Mouse (Mus musculus): ENCODE measurements at regions not wholly inside any gene's neighbourhood (a gene's known extent, or its start where the extent isn't known, plus 50 kb on each side); places are given as distances from the start of the nearest gene placed in this dataset.

- DNase-seq = no peak
Observed at GRCm38 (mm10) chr10:67658005-67658545, 109.3 kb upstream of the Ado start.

DNA sequence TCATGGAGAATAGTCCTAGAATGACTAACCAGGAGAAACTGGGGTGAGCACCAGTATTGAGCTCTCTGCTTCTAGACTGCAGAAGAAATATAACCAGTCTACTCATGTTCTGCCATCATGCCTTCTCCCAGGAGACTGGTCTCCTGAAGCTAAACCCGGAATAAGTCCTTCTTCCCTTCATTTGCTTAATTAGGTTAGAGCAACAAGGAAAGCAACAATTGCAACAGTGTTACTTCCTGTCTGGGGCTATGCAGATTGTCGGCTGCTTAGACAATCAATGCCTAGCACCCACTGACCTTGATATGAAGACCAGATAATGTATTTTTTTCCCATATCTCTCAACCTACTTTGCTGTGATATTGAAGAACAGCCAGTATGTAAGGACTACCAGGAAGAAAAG is 108.5 kb upstream of the Ado start:
- DNase-seq = no peak

DNA sequence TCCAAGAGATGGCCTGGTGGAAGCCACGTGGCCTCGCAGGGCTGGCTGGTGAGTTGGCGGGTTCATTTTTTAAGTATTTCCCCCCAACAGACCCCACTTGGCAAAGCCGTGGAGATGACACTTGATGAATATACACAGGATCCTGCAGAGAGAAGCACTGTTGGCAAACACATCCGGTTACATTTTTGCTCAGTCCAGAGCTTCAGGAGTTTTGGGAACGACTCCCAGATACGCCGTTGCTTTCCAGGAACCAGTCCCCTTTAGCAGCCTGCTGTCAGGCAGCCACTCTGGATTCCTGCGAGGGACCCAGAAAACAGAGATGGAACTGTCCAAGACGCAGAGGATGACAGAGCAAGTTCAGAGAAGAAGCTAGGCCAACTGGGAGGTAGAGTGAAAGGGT is 105.8 kb upstream of the Ado start:
- DNase-seq = no peak

DNA sequence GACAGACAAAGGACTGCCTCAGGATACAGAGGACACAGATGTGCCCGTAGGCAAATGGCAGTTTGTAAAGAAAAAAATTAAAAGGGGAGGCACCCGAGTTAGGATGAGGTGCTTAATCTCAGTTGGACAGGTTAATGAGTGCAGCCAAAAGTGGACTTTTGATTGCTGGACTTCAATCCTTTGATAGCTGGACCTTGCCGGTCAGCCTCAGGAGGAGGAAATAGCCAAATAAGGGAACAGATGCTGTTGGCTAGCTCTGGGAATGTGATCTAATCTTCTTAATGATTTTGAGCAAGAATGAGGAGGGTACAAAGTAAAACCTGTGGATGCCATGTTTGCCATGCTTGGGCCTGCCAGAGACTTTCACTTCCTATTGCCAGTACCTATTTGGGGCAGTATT is 103.5 kb upstream of the Ado start:
- DNase-seq = no peak

DNA sequence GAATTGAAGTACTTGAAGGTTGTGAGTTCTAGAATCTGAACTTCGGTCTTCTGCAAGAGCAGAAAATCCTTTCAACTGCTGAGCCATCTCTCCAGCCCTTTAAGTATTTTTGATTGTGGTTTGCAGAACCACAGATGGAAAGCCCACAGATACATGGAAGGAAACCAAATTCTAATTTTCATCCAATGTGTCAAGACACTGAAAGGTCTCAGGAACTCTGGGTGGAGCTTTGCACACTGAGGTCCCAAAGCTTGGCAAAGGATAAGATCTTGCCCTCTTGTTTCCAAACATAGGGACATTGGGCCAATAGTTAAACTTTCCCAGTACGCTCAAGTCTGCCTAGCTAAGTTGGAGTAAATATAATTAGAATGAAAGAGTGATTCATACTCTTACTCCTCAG is 102.6 kb upstream of the Ado start:
- DNase-seq = no peak

DNA sequence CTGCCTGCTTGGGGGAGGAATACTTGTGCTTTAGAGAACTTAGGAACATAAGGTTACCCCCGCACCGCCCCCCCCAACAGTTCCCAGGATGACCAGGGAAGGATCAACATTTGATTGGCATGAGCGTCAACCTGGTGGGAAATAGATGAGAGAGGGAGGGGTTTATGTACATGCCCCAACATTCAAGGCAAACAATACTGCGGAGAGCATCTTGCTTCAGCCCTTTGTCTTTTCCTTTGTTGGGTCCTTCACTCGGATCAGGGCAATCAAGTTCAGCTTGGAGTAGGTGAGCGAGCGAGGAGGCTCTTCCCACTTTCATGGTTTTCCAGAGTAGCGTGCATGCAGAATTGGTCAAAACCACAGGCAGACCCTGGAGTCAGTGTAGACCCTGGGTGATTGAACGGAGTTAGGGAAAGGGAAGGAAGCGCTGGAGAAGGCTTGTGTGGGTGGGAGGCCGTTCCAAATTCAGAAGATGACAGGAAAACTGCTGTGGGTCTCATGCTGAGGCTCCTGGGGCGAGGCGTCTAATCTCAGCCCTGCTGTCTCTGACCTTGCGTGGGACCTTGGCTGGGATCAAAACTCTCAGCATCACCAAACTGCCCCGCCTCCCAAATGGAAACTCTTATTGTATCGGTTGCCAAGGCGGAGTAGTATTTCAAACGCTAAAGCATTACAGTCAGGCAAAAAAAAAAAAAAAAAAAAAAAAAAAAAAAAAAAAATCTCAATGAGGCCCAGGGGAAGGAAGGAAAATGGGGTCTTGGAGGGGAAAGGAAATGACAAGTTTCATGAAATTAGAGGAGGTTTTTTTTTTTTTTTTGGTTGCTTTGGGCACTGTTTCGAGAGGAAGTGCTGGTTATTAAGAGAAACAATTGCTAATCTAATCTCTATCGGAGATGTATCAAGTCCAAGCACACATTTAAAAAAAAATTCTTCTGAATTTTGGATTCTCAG is 99.3 kb upstream of the Ado start:
- DNase-seq = peak; percentile 56

DNA sequence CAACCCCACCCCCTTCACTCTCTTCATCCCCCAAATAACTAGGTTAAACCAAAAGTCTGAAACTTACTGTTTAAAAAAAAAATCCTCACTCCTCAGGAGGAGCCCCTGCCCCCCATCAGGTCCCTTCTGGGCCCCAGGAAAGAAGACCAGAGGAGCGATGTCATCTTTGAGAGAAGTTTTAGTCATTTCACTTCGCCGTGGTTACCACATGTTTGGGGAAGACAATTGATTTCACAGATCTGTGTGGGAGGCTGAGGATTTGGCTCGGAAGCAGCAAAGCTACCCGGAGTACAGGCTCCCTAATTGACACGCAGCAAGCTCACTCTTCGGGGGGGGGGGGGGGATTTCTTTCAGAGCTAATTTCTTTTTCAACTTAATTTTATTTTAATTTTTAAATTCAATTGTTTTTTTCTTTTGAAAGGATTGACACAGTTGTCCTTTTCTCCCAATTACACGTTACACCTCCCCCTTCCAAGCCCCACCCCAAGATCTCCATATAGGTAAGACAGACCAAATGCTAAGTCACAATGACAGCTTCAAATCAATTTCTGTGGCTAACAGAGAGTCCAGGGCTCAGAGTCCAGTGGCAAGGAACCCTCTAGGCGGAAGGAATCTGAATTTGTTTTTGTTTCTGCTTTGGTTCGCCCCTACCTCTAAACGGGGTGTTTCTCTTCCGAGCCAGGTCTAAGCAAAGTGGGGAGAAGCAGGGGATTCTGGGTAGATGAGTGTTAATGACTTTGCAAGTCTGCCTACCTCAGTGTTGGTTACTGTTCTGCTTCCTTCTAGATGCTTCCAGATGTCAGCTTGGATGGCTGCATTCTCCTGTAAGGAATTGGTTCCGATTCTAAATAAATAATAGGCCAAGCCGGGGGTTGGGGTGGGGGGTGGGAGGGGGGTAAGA is 98.2 kb upstream of the Ado start:
- peak; percentile 43 for DNase-seq

- no peak for DNase-seq
Observed at GRCm38 (mm10) chr10:67645821-67646220, 97.1 kb upstream of the Ado start.

GRCm38 (mm10) chr10:67644280-67644679 is 95.5 kb upstream of the Ado start:
- DNase-seq = peak; percentile 29

- DNase-seq = no peak
Observed at GRCm38 (mm10) chr10:67643685-67644084, 94.9 kb upstream of the Ado start.

- DNase-seq = peak; percentile 29
Observed at GRCm38 (mm10) chr10:67637339-67637738, 88.6 kb upstream of the Ado start.

DNA sequence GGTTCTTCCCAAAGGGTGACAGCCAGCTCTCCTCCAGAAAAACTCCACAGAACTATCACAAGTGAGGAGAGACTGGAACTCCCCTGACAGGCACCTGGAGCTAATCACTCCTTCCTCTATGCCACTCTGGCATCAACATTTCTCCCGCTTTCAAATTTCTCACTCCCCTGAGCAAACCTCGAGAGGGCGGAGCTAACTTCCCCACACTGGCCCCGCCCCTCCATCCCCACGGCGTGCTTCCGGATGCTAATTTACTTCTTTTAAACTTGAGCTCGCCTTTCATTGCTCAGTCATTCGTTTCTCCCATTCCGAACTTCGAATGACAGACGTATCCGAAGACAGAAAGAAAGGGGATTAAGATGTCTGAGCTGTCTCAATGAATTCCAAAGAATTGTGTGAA is 87.8 kb upstream of the Ado start:
- peak; percentile 74 for DNase-seq

- DNase-seq = no peak
Observed at GRCm38 (mm10) chr10:67634795-67635194, 86.0 kb upstream of the Ado start.

- no peak for DNase-seq
Observed at GRCm38 (mm10) chr10:67633063-67633462, 84.3 kb upstream of the Ado start.

DNA sequence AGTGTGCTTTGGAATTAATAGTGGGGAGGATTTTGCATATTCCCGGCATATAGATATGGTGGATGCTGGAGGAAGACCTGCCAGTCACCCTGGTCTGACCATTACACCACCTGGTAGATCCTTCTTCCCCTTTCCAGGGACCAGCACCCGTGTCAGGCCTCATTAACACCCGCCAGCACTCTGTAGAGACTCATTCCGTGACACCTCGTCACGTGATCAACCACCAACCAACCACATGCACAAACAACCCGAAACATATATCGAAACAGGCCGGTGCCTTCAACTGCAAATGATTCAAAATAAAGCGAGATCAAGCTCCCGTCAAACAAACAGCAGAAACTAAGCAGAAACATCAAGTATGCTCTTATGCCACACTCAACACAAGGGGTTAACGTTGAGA is 74.6 kb upstream of the Ado start:
- no peak for DNase-seq

DNA sequence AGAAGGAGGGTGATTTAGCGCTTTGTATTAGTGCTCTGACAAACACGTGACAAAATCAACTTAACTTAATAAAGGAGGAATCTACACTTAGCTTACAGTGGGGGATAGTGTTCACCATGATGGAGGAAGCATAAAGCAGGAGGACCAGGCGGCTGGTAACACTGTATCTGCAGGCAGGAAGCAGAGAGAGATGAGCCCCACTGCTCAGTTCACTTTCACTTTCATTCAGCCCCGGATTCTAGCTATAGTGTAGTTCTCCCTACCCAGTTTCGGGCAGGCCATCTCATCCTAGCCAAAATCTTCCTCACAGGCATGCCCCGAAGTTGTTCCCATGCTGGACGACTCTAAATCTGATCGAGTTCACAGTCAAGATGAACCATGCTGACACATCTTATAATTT is 71.3 kb upstream of the Ado start:
- no peak for DNase-seq

DNA sequence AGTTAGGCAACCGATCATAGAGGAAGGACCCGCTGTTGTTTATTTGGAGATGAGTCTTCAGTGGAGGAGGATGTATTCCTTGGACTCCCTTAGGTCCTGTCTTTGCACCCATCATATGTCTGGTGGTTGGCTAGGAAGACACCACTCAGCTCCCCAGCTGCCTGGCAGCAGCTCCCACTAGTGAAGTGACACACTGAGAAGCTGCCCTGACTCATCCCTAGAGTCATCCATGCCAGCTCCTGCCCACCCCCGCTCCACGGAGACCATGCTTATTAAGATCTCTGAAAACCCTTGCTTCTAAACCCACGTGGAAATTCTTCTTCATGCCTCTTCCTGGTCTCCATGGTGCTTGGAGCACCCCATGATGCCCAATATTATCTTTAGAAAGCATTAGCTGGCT is 69.4 kb upstream of the Ado start:
- DNase-seq = no peak

- no peak for DNase-seq
Observed at GRCm38 (mm10) chr10:67615016-67615415, 66.3 kb upstream of the Ado start.

GRCm38 (mm10) chr10:67610689-67611088 is 61.9 kb upstream of the Ado start:
- DNase-seq = no peak

DNA sequence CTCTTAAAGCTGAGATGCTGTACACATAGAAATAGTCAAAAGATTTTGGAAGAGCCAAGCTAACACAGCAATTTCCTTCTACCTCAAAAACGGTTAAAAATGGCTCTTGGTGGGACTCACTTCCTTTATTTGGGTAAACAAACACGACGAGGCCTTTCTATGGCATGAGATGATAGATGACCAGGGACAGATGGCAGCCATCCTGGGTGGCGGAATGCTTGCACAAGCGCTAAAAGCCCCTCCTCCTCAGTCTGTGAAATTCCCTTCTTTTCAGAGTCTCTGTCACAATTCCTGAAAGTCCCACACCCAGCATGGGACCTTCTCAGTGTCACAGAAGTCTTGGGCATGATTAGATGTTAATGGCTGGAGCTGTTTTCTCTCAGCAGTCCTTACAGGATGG is 59.3 kb upstream of the Ado start:
- DNase-seq = peak; percentile 8

GRCm38 (mm10) chr10:67607297-67608032 is 58.7 kb upstream of the Ado start:
- no peak for DNase-seq

- no peak for DNase-seq
Observed at GRCm38 (mm10) chr10:67606739-67607138, 58.0 kb upstream of the Ado start.

DNA sequence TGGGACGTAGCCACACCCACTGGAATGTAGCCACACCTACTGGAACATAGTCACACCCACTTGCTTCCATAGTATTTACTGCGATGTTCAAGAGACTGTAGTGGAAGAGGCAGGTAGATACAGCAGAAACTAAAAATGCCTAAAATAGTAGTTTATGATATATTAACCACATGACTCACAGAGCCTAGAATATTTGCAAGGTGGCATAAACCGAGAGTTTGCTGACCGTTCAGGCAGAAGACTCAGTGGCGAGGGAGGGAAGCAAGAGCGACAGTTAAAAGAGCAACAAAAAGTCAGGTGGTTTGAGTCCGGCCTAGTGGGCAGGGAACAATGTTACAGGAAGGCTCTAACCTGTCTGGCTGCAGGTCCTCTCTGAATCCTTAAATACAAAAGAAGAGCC is 50.6 kb upstream of the Ado start:
- no peak for DNase-seq
